Mouse (Mus musculus): ENCODE measurements around the gene Gp9. TPM values are rescaled to one million over a fixed set of nuclear protein-coding genes. Genes with fewer than 3 reads are reported as not detected.

Gp9 gene
- polyA plus RNA-seq, 1 experiment, result 59.4 TPM

- Histone ChIP-seq H3K27ac (ENCODE audit: control insufficient read depth, insufficient read depth, low read depth, low read length, poor library complexity) (peak overlapping the region; percentile 16; the same call in 1 of the 2 replicates), H3K4me3 (replicated peaks; ENCODE audit: control insufficient read depth, low read depth, low read length) (no peak overlapping the region), H3K4me1 (ENCODE audit: control insufficient read depth, insufficient read depth, low read length) (peaks cover 12% of the 10 kb centered on the region; the same call in 1 of the 2 replicates)
- no peak for TF ChIP-seq POLR2A (IDR thresholded peaks at IDR 0.05; ENCODE audit: borderline replicate concordance, control insufficient read depth, low read depth, low read length)
- TF ChIP-seq CTCF (IDR thresholded peaks at IDR 0.05; ENCODE audit: control insufficient read depth, insufficient read depth, low read length), result no peak
- 90% methylated on average over 7 of the region's 7 CpGs for WGBS
Observed at GRCm38 (mm10) chr6:87805448-87805847, 27.6 kb downstream of the Gp9 start.

GRCm38 (mm10) chr6:87806028-87806427 is 28.2 kb downstream of the Gp9 start:
- Histone ChIP-seq H3K4me3 (replicated peaks; ENCODE audit: control insufficient read depth, low read depth, low read length) (no peak overlapping the region), H3K4me1 (ENCODE audit: control insufficient read depth, insufficient read depth, low read length) (peaks cover 12% of the 10 kb centered on the region; the same call in 1 of the 2 replicates), H3K27ac (ENCODE audit: control insufficient read depth, insufficient read depth, low read depth, low read length, poor library complexity) (0 out of 2 replicates have a peak overlapping the region, but pooled peaks have one; percentile 16)
- 24% methylated on average over 2 of the region's 2 CpGs for WGBS
- TF ChIP-seq POLR2A (IDR thresholded peaks at IDR 0.05; ENCODE audit: borderline replicate concordance, control insufficient read depth, low read depth, low read length) (no peak), CTCF (IDR thresholded peaks at IDR 0.05; ENCODE audit: control insufficient read depth, insufficient read depth, low read length) (0 out of 2 replicates have a peak, but pooled peaks have one; percentile 21)

- H3K4me3 ChIP-seq (replicated peaks; ENCODE audit: control insufficient read depth, low read depth, low read length), result no peak overlapping the region
- WGBS, result 48% methylated on average over 2 of the region's 2 CpGs
- 0 out of 2 replicates have a peak overlapping the region, but pooled peaks have one; percentile 13 for H3K27ac ChIP-seq (ENCODE audit: control insufficient read depth, insufficient read depth, low read depth, low read length, poor library complexity)
- no peak for TF ChIP-seq CTCF (IDR thresholded peaks at IDR 0.05; ENCODE audit: control insufficient read depth, insufficient read depth, low read length)
- no peak for TF ChIP-seq POLR2A (IDR thresholded peaks at IDR 0.05; ENCODE audit: borderline replicate concordance, control insufficient read depth, low read depth, low read length)
- H3K4me1 ChIP-seq (ENCODE audit: control insufficient read depth, insufficient read depth, low read length), result peaks cover 12% of the 10 kb centered on the region; the same call in 1 of the 2 replicates
Observed at GRCm38 (mm10) chr6:87806857-87807256, 29.0 kb downstream of the Gp9 start.

GRCm38 (mm10) chr6:87807735-87808440 is 30.0 kb downstream of the Gp9 start:
- Histone ChIP-seq H3K4me3 (replicated peaks; ENCODE audit: control insufficient read depth, low read depth, low read length) (peak overlapping the region; percentile 46), H3K27ac (ENCODE audit: control insufficient read depth, insufficient read depth, low read depth, low read length, poor library complexity) (peak overlapping the region; percentile 72), H3K4me1 (ENCODE audit: control insufficient read depth, insufficient read depth, low read length) (peaks cover 13% of the 10 kb centered on the region; the same call in 1 of the 2 replicates)
- WGBS, result 64% methylated on average over 4 of the region's 4 CpGs
- TF ChIP-seq POLR2A (IDR thresholded peaks at IDR 0.05; ENCODE audit: borderline replicate concordance, control insufficient read depth, low read depth, low read length) (no peak), CTCF (IDR thresholded peaks at IDR 0.05; ENCODE audit: control insufficient read depth, insufficient read depth, low read length) (no peak)

- WGBS, result 68% methylated on average over 3 of the region's 3 CpGs
- peak overlapping the region; percentile 72 for H3K27ac ChIP-seq (ENCODE audit: control insufficient read depth, insufficient read depth, low read depth, low read length, poor library complexity)
- no peak for TF ChIP-seq CTCF (IDR thresholded peaks at IDR 0.05; ENCODE audit: control insufficient read depth, insufficient read depth, low read length)
- no peak for TF ChIP-seq POLR2A (IDR thresholded peaks at IDR 0.05; ENCODE audit: borderline replicate concordance, control insufficient read depth, low read depth, low read length)
- peaks cover 13% of the 10 kb centered on the region; the same call in 1 of the 2 replicates for H3K4me1 ChIP-seq (ENCODE audit: control insufficient read depth, insufficient read depth, low read length)
- peak overlapping the region; percentile 46 for H3K4me3 ChIP-seq (replicated peaks; ENCODE audit: control insufficient read depth, low read depth, low read length)
Observed at GRCm38 (mm10) chr6:87808521-87808920, 30.6 kb downstream of the Gp9 start.

- H3K4me1 ChIP-seq (ENCODE audit: control insufficient read depth, insufficient read depth, low read length), result peaks cover 13% of the 10 kb centered on the region; the same call in 1 of the 2 replicates
- WGBS, result 32% methylated on average over 2 of the region's 2 CpGs
- TF ChIP-seq POLR2A (IDR thresholded peaks at IDR 0.05; ENCODE audit: borderline replicate concordance, control insufficient read depth, low read depth, low read length) (no peak), CTCF (IDR thresholded peaks at IDR 0.05; ENCODE audit: control insufficient read depth, insufficient read depth, low read length) (no peak; the same call in 1 of the 2 replicates)
- H3K27ac ChIP-seq (ENCODE audit: control insufficient read depth, insufficient read depth, low read depth, low read length, poor library complexity), result peak overlapping the region; percentile 82
- H3K4me3 ChIP-seq (replicated peaks; ENCODE audit: control insufficient read depth, low read depth, low read length), result peak overlapping the region; percentile 91
Observed at GRCm38 (mm10) chr6:87809144-87809543, 31.3 kb downstream of the Gp9 start.

- WGBS, result 20% methylated on average over 6 of the region's 6 CpGs
- peaks cover 13% of the 10 kb centered on the region; the same call in 1 of the 2 replicates for H3K4me1 ChIP-seq (ENCODE audit: control insufficient read depth, insufficient read depth, low read length)
- TF ChIP-seq CTCF (IDR thresholded peaks at IDR 0.05; ENCODE audit: control insufficient read depth, insufficient read depth, low read length) (no peak), POLR2A (IDR thresholded peaks at IDR 0.05; ENCODE audit: borderline replicate concordance, control insufficient read depth, low read depth, low read length) (0 out of 2 replicates have a peak, but pooled peaks have one; percentile 34)
- peak overlapping the region; percentile 82 for H3K27ac ChIP-seq (ENCODE audit: control insufficient read depth, insufficient read depth, low read depth, low read length, poor library complexity)
- H3K4me3 ChIP-seq (replicated peaks; ENCODE audit: control insufficient read depth, low read depth, low read length), result peak overlapping the region; percentile 91
Observed at GRCm38 (mm10) chr6:87809651-87810161, 31.8 kb downstream of the Gp9 start.

- Histone ChIP-seq H3K27ac (ENCODE audit: control insufficient read depth, insufficient read depth, low read depth, low read length, poor library complexity) (peak overlapping the region; percentile 97), H3K4me3 (replicated peaks; ENCODE audit: control insufficient read depth, low read depth, low read length) (peak overlapping the region; percentile 91), H3K4me1 (ENCODE audit: control insufficient read depth, insufficient read depth, low read length) (peaks cover 13% of the 10 kb centered on the region; the same call in 1 of the 2 replicates)
- 2% methylated on average over 6 of the region's 6 CpGs for WGBS
- TF ChIP-seq POLR2A (IDR thresholded peaks at IDR 0.05; ENCODE audit: borderline replicate concordance, control insufficient read depth, low read depth, low read length) (no peak), CTCF (IDR thresholded peaks at IDR 0.05; ENCODE audit: control insufficient read depth, insufficient read depth, low read length) (no peak)
Observed at GRCm38 (mm10) chr6:87810311-87810710, 32.4 kb downstream of the Gp9 start.
